In genomic region chr17:29796086-29796485, GRCm38 (mm10) we compare ENCODE assay signal across 8 mouse cellular contexts.
DNase-seq lines count a peak whose midpoint lies in the region; ATAC-seq and TF ChIP-seq lines count a peak whose summit lies in the region.

No protein-coding gene starts in this region.

- peaks cover 5 to 44% of the 10 kb centered on the region in 2 experiments for H3K4me1 ChIP-seq in CH12.LX (ENCODE audit: control insufficient read depth in 1 of 2, insufficient read depth in 2 of 2)
- no peaks in the 10 kb centered on the region; the same call in 1 of the 2 replicates for H3K4me1 ChIP-seq in embryonic facial prominence, embryonic 11.5 days (ENCODE audit: control insufficient read depth, insufficient read depth, low read length)

- in situ Hi-C loops in CH12.LX (cut with MboI; ENCODE audit: low pct_ligation_motif_present, low pct_unique_long_range_greater_than_20kb, low sequenced_read_pairs) = loop anchor here (10.0 kb wide), 1 partner anchor 59 kb away; no protein-coding TSS in a partner anchor

- peak overlapping the region; percentile 8; the same call in 1 of the 2 replicates for H3K4me2 ChIP-seq in CH12.LX (ENCODE audit: insufficient read depth, low read depth, poor library complexity, severe bottlenecking)
- H3K4me2 ChIP-seq in embryonic facial prominence, embryonic 11.5 days (ENCODE audit: low read depth, low read length) = no peak overlapping the region

- peaks cover 2% of the 10 kb centered on the region for H3K27me3 ChIP-seq in CH12.LX (replicated peaks)
- no peaks in the 10 kb centered on the region for H3K27me3 ChIP-seq in embryonic facial prominence, embryonic 11.5 days (ENCODE audit: control insufficient read depth, insufficient read depth, low read length)

- H3K36me3 ChIP-seq in CH12.LX (replicated peaks in 1 of 2; ENCODE audit: control insufficient read depth in 1 of 2, insufficient read depth in 1 of 2, low read length in 1 of 2) = no peaks in the 10 kb centered on the region
- H3K36me3 ChIP-seq in embryonic facial prominence, embryonic 11.5 days (replicated peaks; ENCODE audit: control insufficient read depth, insufficient read depth, low read depth, low read length) = no peaks in the 10 kb centered on the region

- H3K9me3 ChIP-seq in CH12.LX (replicated peaks; ENCODE audit: low read length) = no peaks in the 10 kb centered on the region
- no peaks in the 10 kb centered on the region for H3K9me3 ChIP-seq in embryonic facial prominence, embryonic 11.5 days (replicated peaks; ENCODE audit: control insufficient read depth, low read length)

- no peak for TF ChIP-seq POLR2A in CH12.LX (IDR thresholded peaks at IDR 0.05; ENCODE audit: low read depth, low read length)

- DNase-seq in CH12.LX (ENCODE audit: extremely low read depth) = peak; percentile 79
- DNase-seq in adrenal gland, postnatal 25 days = peak; percentile 88
- DNase-seq in embryonic facial prominence, embryonic 11.5 days (ENCODE audit: low spot score) = peak; percentile 83
- DNase-seq in heart, postnatal 14 days = peak; percentile 82 to 86
- DNase-seq in layer of hippocampus, postnatal 10 days (ENCODE audit: low spot score in 2 of 2) = peak; percentile 83 to 89
- DNase-seq in lung, postnatal 36 days = peak; percentile 71
- DNase-seq in retina, adult 2 months (ENCODE audit: low read depth, low spot score) = peak; percentile 38
- peak; percentile 96 for DNase-seq in thymus, postnatal 4 days

- intact Hi-C loops in heart, postnatal 14 days (cut with DNase I) = loop anchor here (1.0 to 5.0 kb wide), 2 partner anchors 51 to 87 kb away; no protein-coding TSS in a partner anchor

- H3K4me3 ChIP-seq in CH12.LX (replicated peaks in 1 of 3; ENCODE audit: low read depth in 2 of 3, low read length in 2 of 3, poor library complexity in 1 of 3) = no peak overlapping the region
- H3K4me3 ChIP-seq in embryonic facial prominence, embryonic 11.5 days (ENCODE audit: low read depth, low read length) = no peak overlapping the region

- no peak for TF ChIP-seq EP300 in CH12.LX (IDR thresholded peaks at IDR 0.05; ENCODE audit: low read length)

- H3K79me2 ChIP-seq in CH12.LX (replicated peaks; ENCODE audit: control insufficient read depth, extremely low read depth, insufficient read depth, poor library complexity, severe bottlenecking) = no peaks in the 10 kb centered on the region

- 12% methylated on average over 7 of the region's 7 CpGs for WGBS in embryonic facial prominence, embryonic 11.5 days

- TF ChIP-seq RAD21 in CH12.LX (IDR thresholded peaks at IDR 0.05; ENCODE audit: low read depth, low read length) = peak; percentile 51

- no peak overlapping the region for H3K9ac ChIP-seq in CH12.LX (ENCODE audit: insufficient read depth, low read depth)
- H3K9ac ChIP-seq in embryonic facial prominence, embryonic 11.5 days (replicated peaks; ENCODE audit: low read length) = no peak overlapping the region

- TF ChIP-seq CTCF in CH12.LX (conservative IDR thresholded peaks at IDR 0.05 in 1 of 2, IDR thresholded peaks at IDR 0.05 in 1 of 2; ENCODE audit: low read depth in 2 of 2, low read length in 2 of 2) = peak in 1 of 2 experiments; percentile 78; a peak in 2 of 4 replicates

- ATAC-seq in embryonic facial prominence, embryonic 11.5 days (replicated peaks; ENCODE audit: insufficient number of reproducible peaks, low FRiP score, low TSS enrichment, low read depth) = no peak

- no peak overlapping the region for H3K27ac ChIP-seq in CH12.LX (ENCODE audit: insufficient read depth, low read depth)
- H3K27ac ChIP-seq in embryonic facial prominence, embryonic 11.5 days (replicated peaks; ENCODE audit: low read depth, low read length) = 0 out of 2 replicates have a peak overlapping the region, but pooled peaks have one; percentile 56

- dilution Hi-C loops in CH12.LX (cut with MboI; ENCODE audit: extremely low pct_ligation_motif_present, extremely low pct_unique_long_range_greater_than_20kb, low sequenced_read_pairs) = loop anchor here (25.0 kb wide), 1 partner anchor 91 kb away; no protein-coding TSS in a partner anchor

TF ChIP-seq in CH12.LX, 34 proteins besides CTCF, POLR2A, EP300 and RAD21:
- no peak for TF ChIP-seq MXI1 (IDR thresholded peaks at IDR 0.05; ENCODE audit: low read depth, low read length)
- peak; percentile 72 for TF ChIP-seq SMC3 (IDR thresholded peaks at IDR 0.05; ENCODE audit: low read depth, low read length)
- no peak for TF ChIP-seq CHD1 (IDR thresholded peaks at IDR 0.05; ENCODE audit: low read depth, low read length)
- TF ChIP-seq ZC3H11A (IDR thresholded peaks at IDR 0.05; ENCODE audit: low read depth, low read length) = no peak
- TF ChIP-seq ELF1 (IDR thresholded peaks at IDR 0.05; ENCODE audit: low read depth, low read length) = peak; percentile 26; the same call in 1 of the 2 replicates

Comparison
In these comparisons a context has a peak if more than half of its experiments do, and no peak if none do; other contexts are left out.
1. DNase-seq: peak in every context shown above with its lines; median percentile 96 in thymus, postnatal 4 days; 88 in adrenal gland, postnatal 25 days; 86 in layer of hippocampus, postnatal 10 days; 84 in heart, postnatal 14 days; 83 in embryonic facial prominence, embryonic 11.5 days; 79 in CH12.LX; 71 in lung, postnatal 36 days; 38 in retina, adult 2 months.